Mouse (Mus musculus): ENCODE results near the gene Usp21. TPM values are rescaled to one million over a fixed set of nuclear protein-coding genes. Genes with fewer than 3 reads are reported as not detected.

Usp21 gene
- total and polyA plus RNA-seq, 3 experiments: 11.8 to 64.5 (median 44.1) TPM

DNA sequence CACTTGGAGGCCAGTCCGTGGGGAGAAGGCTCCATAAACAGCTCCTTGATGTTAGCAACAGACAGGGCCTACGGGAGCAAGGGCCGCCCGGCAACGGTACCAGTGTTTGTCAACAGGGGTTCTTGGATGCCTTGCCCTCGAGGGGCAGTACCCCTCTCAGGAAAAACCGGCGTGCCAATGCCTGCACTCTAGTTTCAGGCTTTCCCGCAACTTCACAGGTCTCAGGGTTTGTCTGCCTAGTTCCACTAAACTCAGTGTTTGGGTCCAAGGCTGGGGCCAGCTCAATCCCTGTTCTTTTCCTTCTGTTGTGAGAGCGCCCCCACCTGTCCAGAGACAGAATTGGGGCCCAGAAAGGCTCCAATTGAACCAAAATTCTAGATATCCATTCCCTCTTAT lies 6.3 kb downstream of the Usp21 start:
- peaks cover 77% of the 10 kb centered on the region for H3K4me1 ChIP-seq (ENCODE audit: insufficient read depth, low read depth, low read length)
- peak; percentile 60 for DNase-seq (ENCODE audit: low spot score)
- H3K9me3 ChIP-seq (replicated peaks): no peaks in the 10 kb centered on the region
- H3K36me3 ChIP-seq (replicated peaks): peaks cover 79% of the 10 kb centered on the region
- H3K4me3 ChIP-seq (ENCODE audit: low read depth, low read length): peak overlapping the region; percentile 76
- H3K27me3 ChIP-seq (ENCODE audit: insufficient read depth, low read length): no peaks in the 10 kb centered on the region
- TF ChIP-seq GATA1 (IDR thresholded peaks at IDR 0.05; ENCODE audit: borderline replicate concordance, low read length): no peak
- peak; percentile 48 for TF ChIP-seq CTCF (IDR thresholded peaks at IDR 0.05; ENCODE audit: low read depth, low read length)
- no peak for TF ChIP-seq TAL1 (conservative IDR thresholded peaks at IDR 0.05; ENCODE audit: low read depth, low read length)
- 0 out of 2 replicates have a peak, but pooled peaks have one; percentile 16 for ATAC-seq (ENCODE audit: extremely low read depth, insufficient number of reproducible peaks, low FRiP score, poor library complexity, severe bottlenecking)

DNA sequence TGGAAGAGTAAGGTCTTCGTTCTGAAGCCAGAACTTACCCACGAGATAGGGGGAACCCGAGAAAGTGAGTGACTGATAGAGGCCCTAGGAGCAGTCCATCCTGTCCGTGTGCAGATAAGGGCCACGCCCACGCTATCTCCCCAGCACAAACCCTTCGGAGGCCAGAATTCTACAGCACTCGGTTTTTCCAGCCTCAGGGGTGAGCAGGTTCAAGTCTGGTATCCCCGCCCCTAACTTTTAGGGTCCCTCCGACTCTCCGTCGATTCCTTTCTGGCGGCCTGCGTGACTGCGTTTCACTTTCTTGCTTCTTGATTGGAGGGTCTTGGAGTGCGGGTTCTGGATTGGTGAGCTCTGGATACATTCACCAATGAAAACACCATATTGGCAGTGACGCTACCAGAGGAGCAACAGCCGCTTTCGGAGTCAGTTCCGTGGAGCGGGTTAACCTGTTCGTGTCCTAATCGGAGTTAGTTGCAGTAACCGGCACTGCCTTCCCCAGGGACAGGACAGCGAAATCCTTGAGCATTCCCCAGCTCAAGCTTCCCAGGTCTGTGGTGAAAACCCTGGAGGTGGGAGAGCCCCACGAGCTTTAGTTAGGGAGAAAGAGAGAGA lies 6.8 kb downstream of the Usp21 start, which contains the start of gene Ppox:
TSS of gene Ppox (minus strand) at position 271 of the 612 bp plus-strand sequence.
- H3K36me3 ChIP-seq (replicated peaks): peaks cover 79% of the 10 kb centered on the region
- H3K9me3 ChIP-seq (replicated peaks): no peaks in the 10 kb centered on the region
- peak; percentile 88 for ATAC-seq (ENCODE audit: extremely low read depth, insufficient number of reproducible peaks, low FRiP score, poor library complexity, severe bottlenecking)
- H3K4me1 ChIP-seq (ENCODE audit: insufficient read depth, low read depth, low read length): peaks cover 77% of the 10 kb centered on the region
- peak within 1 kb of the TSS; percentile 76 for H3K4me3 ChIP-seq (ENCODE audit: low read depth, low read length)
- DNase-seq (ENCODE audit: low spot score): peak; percentile 96
- H3K27me3 ChIP-seq (ENCODE audit: insufficient read depth, low read length): no peaks in the 10 kb centered on the region
- TF ChIP-seq GATA1 (IDR thresholded peaks at IDR 0.05; ENCODE audit: borderline replicate concordance, low read length) (no peak), CTCF (IDR thresholded peaks at IDR 0.05; ENCODE audit: low read depth, low read length) (no peak), TAL1 (conservative IDR thresholded peaks at IDR 0.05; ENCODE audit: low read depth, low read length) (peak; percentile 84), POLR2AphosphoS5 (IDR thresholded peaks at IDR 0.05; ENCODE audit: insufficient replicate concordance, low read depth, low read length) (no peak), GATA2 (IDR thresholded peaks at IDR 0.05; ENCODE audit: borderline replicate concordance, low read depth, low read length) (no peak)

DNA sequence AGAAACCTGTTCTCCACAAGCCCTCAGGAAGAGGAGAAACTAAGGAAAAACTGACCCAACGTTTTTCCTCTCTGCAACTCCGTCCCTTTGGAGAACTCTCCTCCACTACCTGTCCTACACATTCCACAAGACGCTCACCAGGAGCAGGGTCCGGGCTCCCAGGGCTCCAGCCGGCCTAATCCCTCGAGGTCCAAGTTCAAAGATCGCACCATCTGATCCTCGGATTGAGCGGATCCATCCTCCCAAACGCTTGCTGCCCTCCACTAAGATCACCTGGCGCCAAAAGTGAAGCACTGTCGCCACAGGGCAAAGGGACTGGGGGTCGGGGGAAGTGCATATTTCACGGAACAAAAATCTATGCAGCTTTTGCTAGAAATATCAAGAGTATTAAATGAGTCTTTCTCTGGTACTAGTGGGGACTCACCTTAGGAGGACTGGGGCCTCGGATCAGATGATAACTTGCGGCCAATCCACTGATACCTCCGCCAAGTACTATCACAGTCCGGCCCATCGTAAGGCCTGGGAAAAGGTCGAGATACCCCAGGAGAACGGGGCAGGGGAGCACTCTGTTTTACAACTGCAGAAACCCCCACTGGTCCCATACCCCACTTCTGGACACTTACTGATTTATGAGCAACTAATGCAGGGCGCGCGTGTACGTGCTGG lies 7.4 kb downstream of the Usp21 start:
- Histone ChIP-seq H3K9me3 (replicated peaks) (no peaks in the 10 kb centered on the region), H3K4me1 (ENCODE audit: insufficient read depth, low read depth, low read length) (peaks cover 77% of the 10 kb centered on the region), H3K36me3 (replicated peaks) (peaks cover 79% of the 10 kb centered on the region), H3K27me3 (ENCODE audit: insufficient read depth, low read length) (no peaks in the 10 kb centered on the region), H3K4me3 (ENCODE audit: low read depth, low read length) (peak overlapping the region; percentile 76)
- TF ChIP-seq GATA2 (IDR thresholded peaks at IDR 0.05; ENCODE audit: borderline replicate concordance, low read depth, low read length): no peak
- TF ChIP-seq CTCF (IDR thresholded peaks at IDR 0.05; ENCODE audit: low read depth, low read length): no peak
- no peak for TF ChIP-seq GATA1 (IDR thresholded peaks at IDR 0.05; ENCODE audit: borderline replicate concordance, low read length)
- TF ChIP-seq POLR2AphosphoS5 (IDR thresholded peaks at IDR 0.05; ENCODE audit: insufficient replicate concordance, low read depth, low read length): no peak
- TF ChIP-seq TAL1 (conservative IDR thresholded peaks at IDR 0.05; ENCODE audit: low read depth, low read length): no peak
- ATAC-seq (ENCODE audit: extremely low read depth, insufficient number of reproducible peaks, low FRiP score, poor library complexity, severe bottlenecking): peak; percentile 5; the same call in 1 of the 2 replicates
- peak; percentile 55 for DNase-seq (ENCODE audit: low spot score)

DNA sequence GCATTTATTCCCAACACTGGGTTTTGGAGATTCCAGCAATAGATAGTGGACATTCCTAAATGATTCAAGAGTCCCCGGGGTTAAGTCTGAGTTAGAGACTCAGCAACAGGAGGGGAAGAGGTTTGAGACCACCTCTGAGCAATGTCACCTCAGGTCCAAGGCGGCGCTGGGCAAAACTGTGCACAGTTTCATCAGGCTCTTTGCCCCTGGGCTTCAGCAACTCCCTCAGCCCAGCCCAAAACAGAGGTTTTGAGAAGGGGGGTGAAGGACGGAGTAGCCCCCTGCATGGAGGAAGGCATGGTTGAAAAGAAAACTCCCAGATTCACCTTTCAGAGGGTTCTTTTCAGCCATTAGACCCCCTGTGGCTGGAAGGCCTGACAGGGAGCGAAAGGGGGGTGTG lies 8.1 kb downstream of the Usp21 start:
- peaks cover 75% of the 10 kb centered on the region for H3K4me1 ChIP-seq (ENCODE audit: insufficient read depth, low read depth, low read length)
- peak overlapping the region; percentile 76 for H3K4me3 ChIP-seq (ENCODE audit: low read depth, low read length)
- no peak for ATAC-seq (ENCODE audit: extremely low read depth, insufficient number of reproducible peaks, low FRiP score, poor library complexity, severe bottlenecking)
- DNase-seq (ENCODE audit: low spot score): no peak
- no peaks in the 10 kb centered on the region for H3K9me3 ChIP-seq (replicated peaks)
- no peaks in the 10 kb centered on the region for H3K27me3 ChIP-seq (ENCODE audit: insufficient read depth, low read length)
- TF ChIP-seq CTCF (IDR thresholded peaks at IDR 0.05; ENCODE audit: low read depth, low read length): no peak
- H3K36me3 ChIP-seq (replicated peaks): peaks cover 79% of the 10 kb centered on the region

DNA sequence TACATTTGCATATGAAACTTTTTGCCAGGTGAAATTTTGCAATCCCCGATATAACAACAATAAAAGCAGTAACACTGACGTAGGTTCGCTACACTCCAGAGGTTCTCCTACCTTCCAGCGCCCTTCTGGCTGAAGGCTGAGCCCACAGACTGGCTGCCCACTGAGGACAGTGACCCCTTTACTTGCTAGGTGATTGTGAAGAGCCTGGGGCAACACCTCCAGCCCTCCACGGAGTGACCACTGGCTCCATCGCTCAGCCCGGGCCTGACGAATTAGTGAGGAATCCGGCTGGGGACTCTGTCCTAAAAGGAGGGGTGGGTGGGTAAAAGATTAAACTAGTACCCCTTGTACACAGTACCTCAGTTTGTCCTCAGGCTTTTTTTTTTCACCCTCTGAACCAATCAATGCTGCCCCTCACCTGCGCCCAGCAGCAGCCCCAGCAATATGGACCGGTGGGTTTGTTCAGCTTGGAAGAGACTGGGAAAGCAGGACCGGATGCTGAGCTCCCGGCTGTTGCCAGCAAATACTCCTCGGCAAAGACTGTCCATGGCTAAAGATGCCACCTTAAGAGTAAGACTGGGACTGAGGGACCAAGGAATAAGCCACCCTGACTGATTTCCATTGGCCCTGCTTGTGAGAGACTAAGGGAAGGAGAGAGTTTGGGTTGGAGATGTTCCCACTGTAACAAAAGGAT lies 8.6 kb downstream of the Usp21 start:
- DNase-seq (ENCODE audit: low spot score) (no peak), ATAC-seq (ENCODE audit: extremely low read depth, insufficient number of reproducible peaks, low FRiP score, poor library complexity, severe bottlenecking) (no peak)
- TF ChIP-seq CTCF (IDR thresholded peaks at IDR 0.05; ENCODE audit: low read depth, low read length) (no peak), POLR2AphosphoS5 (IDR thresholded peaks at IDR 0.05; ENCODE audit: insufficient replicate concordance, low read depth, low read length) (no peak), TAL1 (conservative IDR thresholded peaks at IDR 0.05; ENCODE audit: low read depth, low read length) (no peak), GATA1 (IDR thresholded peaks at IDR 0.05; ENCODE audit: borderline replicate concordance, low read length) (no peak), GATA2 (IDR thresholded peaks at IDR 0.05; ENCODE audit: borderline replicate concordance, low read depth, low read length) (no peak)
- no peaks in the 10 kb centered on the region for H3K27me3 ChIP-seq (ENCODE audit: insufficient read depth, low read length)
- H3K9me3 ChIP-seq (replicated peaks): no peaks in the 10 kb centered on the region
- peaks cover 79% of the 10 kb centered on the region for H3K36me3 ChIP-seq (replicated peaks)
- peak overlapping the region; percentile 76; the same call in 1 of the 2 replicates for H3K4me3 ChIP-seq (ENCODE audit: low read depth, low read length)
- peaks cover 81% of the 10 kb centered on the region for H3K4me1 ChIP-seq (ENCODE audit: insufficient read depth, low read depth, low read length)

DNA sequence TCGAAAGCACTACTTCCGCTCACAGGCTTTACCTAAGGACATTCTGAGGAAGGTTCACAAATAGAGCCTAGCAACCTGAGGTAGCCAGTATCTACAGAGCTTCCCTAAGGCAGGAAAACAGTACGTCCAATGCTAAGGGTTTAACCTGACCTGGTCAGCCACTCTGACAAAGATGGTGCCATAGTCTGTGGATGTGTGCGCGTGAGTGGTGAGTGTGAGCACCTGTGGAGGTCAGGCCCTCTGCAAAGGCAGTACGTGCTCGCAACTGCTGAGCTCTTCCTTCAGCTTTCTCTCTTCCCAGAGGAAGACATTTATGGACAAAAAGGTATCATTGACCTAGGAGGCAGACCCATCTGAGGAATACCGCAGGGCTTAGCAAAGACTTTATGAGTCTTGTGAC lies 9.4 kb downstream of the Usp21 start:
- H3K27me3 ChIP-seq (ENCODE audit: insufficient read depth, low read length): no peaks in the 10 kb centered on the region
- no peak for ATAC-seq (ENCODE audit: extremely low read depth, insufficient number of reproducible peaks, low FRiP score, poor library complexity, severe bottlenecking)
- TF ChIP-seq GATA2 (IDR thresholded peaks at IDR 0.05; ENCODE audit: borderline replicate concordance, low read depth, low read length): no peak
- TF ChIP-seq TAL1 (conservative IDR thresholded peaks at IDR 0.05; ENCODE audit: low read depth, low read length): no peak
- TF ChIP-seq GATA1 (IDR thresholded peaks at IDR 0.05; ENCODE audit: borderline replicate concordance, low read length): no peak
- TF ChIP-seq POLR2AphosphoS5 (IDR thresholded peaks at IDR 0.05; ENCODE audit: insufficient replicate concordance, low read depth, low read length): no peak
- TF ChIP-seq CTCF (IDR thresholded peaks at IDR 0.05; ENCODE audit: low read depth, low read length): no peak
- no peaks in the 10 kb centered on the region for H3K9me3 ChIP-seq (replicated peaks)
- H3K4me1 ChIP-seq (ENCODE audit: insufficient read depth, low read depth, low read length): peaks cover 83% of the 10 kb centered on the region
- peaks cover 79% of the 10 kb centered on the region for H3K36me3 ChIP-seq (replicated peaks)
- H3K4me3 ChIP-seq (ENCODE audit: low read depth, low read length): no peak overlapping the region; the same call in 1 of the 2 replicates
- no peak for DNase-seq (ENCODE audit: low spot score)
